Mouse (Mus musculus): ENCODE measurements around the gene Flcn. TPM values are rescaled to one million over a fixed set of nuclear protein-coding genes. Genes with fewer than 3 reads are reported as not detected.

Gene Flcn
- total RNA-seq, 1 experiment, result 24.6 TPM

DNA sequence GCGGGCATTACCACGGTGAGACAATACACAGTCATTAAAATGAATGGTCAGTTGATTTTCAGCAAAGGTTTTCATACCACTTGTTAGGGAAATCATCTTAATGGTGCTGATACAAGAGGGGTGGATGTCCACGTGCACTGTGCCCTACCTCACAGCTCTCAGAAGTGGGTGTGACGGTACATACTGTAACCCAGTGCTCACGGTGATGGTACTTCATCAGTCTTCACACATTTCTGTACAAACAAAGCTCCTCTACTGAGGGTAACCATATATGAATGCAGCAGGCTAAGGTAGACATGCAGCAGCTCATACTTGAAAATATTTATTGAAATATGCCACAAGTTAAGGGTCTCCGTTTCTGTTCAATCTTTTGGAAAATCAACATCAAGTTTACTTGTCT, 26.2 kb downstream of the Flcn start:
- DNase-seq (ENCODE audit: low read depth, low spot score), result no peak
- Histone ChIP-seq H3K4me1 (ENCODE audit: control insufficient read depth in 2 of 2, insufficient read depth in 2 of 2, low read length in 2 of 2, poor library complexity in 1 of 2) (peaks cover 3 to 7% of the 10 kb centered on the region in 2 experiments; a peak in 2 of 4 replicates), H3K4me3 (ENCODE audit: insufficient read depth in 1 of 2, low read depth in 1 of 2, low read length in 2 of 2, poor library complexity in 1 of 2, severe bottlenecking in 1 of 2) (no peak overlapping the region), H3K27ac (ENCODE audit: insufficient read depth, low read depth, low read length, poor library complexity, severe bottlenecking) (no peak overlapping the region), H3K9ac (ENCODE audit: insufficient read depth, low read depth, low read length, poor library complexity, severe bottlenecking) (no peak overlapping the region), H3K36me3 (ENCODE audit: control insufficient read depth, insufficient read depth, low read length, poor library complexity, severe bottlenecking) (peaks cover 6% of the 10 kb centered on the region; the same call in 1 of the 2 replicates), H3K9me3 (ENCODE audit: control insufficient read depth, insufficient read depth, low read depth, low read length) (no peaks in the 10 kb centered on the region)
- TF ChIP-seq CHD2 (IDR thresholded peaks at IDR 0.05; ENCODE audit: low read depth, low read length) (no peak), HCFC1 (IDR thresholded peaks at IDR 0.05; ENCODE audit: borderline replicate concordance, insufficient read depth, low read length) (no peak), MAFK (IDR thresholded peaks at IDR 0.05; ENCODE audit: insufficient read depth, low read depth, low read length) (no peak), ZC3H11A (IDR thresholded peaks at IDR 0.05; ENCODE audit: borderline replicate concordance, low read depth, low read length) (no peak), ZNF384 (IDR thresholded peaks at IDR 0.05; ENCODE audit: low read depth, low read length) (no peak)
- in situ Hi-C loops (cut with MboI; ENCODE audit: low sequenced_read_pairs in 2 of 2, unreplicated experiment in 2 of 2), result no loop called here

DNA sequence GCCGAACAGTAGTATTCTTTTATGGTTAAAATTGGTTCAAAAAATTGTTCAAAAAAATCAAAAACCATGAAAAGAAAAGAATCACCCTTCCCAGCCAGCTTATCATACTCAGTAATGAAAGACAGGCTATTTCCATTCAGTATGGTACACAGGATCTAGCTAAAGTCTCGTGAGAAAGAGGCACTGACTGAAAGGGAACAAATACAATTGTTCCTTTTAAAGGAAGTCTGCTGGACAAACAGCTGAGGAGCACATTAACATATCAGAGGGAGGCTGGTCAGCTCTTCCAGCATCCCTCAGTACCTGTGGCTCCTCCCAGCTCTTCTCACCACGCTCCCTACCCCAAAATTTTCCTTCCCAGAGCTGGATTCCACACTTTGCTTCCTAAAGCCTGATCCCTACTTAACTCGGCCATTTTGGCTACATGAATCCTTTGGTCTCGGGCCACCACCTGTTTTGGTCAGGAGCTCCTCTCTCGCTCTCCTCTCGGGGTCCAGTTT, 27.7 kb downstream of the Flcn start:
- TF ChIP-seq ZC3H11A (IDR thresholded peaks at IDR 0.05; ENCODE audit: borderline replicate concordance, low read depth, low read length) (no peak), CHD2 (IDR thresholded peaks at IDR 0.05; ENCODE audit: low read depth, low read length) (0 out of 2 replicates have a peak, but pooled peaks have one; percentile 30)
- in situ Hi-C loops (cut with MboI; ENCODE audit: low sequenced_read_pairs in 2 of 2, unreplicated experiment in 2 of 2), result no loop called here
- DNase-seq (ENCODE audit: low read depth, low spot score), result peak; percentile 20
- H3K36me3 ChIP-seq (ENCODE audit: control insufficient read depth, insufficient read depth, low read length, poor library complexity, severe bottlenecking), result peaks cover 6% of the 10 kb centered on the region; the same call in 1 of the 2 replicates
- no peak overlapping the region for H3K9ac ChIP-seq (ENCODE audit: insufficient read depth, low read depth, low read length, poor library complexity, severe bottlenecking)
- no peak overlapping the region for H3K4me3 ChIP-seq (ENCODE audit: insufficient read depth in 1 of 2, low read depth in 1 of 2, low read length in 2 of 2, poor library complexity in 1 of 2, severe bottlenecking in 1 of 2)
- H3K27ac ChIP-seq (ENCODE audit: insufficient read depth, low read depth, low read length, poor library complexity, severe bottlenecking), result no peak overlapping the region
- H3K4me1 ChIP-seq (ENCODE audit: control insufficient read depth in 2 of 2, insufficient read depth in 2 of 2, low read length in 2 of 2, poor library complexity in 1 of 2), result peaks cover 3 to 7% of the 10 kb centered on the region in 2 experiments; a peak in 2 of 4 replicates
- no peaks in the 10 kb centered on the region for H3K9me3 ChIP-seq (ENCODE audit: control insufficient read depth, insufficient read depth, low read depth, low read length)

DNA sequence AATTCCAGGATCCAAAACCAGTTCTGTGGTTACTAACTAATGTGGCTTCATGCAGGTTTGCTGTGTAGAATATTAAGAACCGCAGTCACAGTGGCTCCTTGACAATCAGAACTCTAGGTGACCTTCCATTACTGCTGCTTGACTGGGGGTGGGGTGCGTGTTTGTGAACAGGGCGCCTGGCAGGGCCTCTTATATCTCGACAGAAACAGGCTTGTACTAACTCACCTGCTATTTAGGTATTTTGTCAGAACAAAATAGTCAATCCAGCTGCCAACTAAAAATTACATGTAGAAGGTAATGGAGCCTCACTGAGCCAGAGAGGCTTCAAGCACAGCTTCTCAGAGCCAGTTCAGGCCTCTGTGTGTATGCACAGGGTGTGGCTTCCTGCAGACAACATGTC, 29.6 kb downstream of the Flcn start:
- Histone ChIP-seq H3K4me1 (ENCODE audit: control insufficient read depth in 2 of 2, insufficient read depth in 2 of 2, low read length in 2 of 2, poor library complexity in 1 of 2) (peaks cover 0 to 2% of the 10 kb centered on the region in 2 experiments; a peak in 1 of 4 replicates), H3K36me3 (ENCODE audit: control insufficient read depth, insufficient read depth, low read length, poor library complexity, severe bottlenecking) (peaks cover 7% of the 10 kb centered on the region; the same call in 1 of the 2 replicates), H3K27ac (ENCODE audit: insufficient read depth, low read depth, low read length, poor library complexity, severe bottlenecking) (no peak overlapping the region), H3K9ac (ENCODE audit: insufficient read depth, low read depth, low read length, poor library complexity, severe bottlenecking) (no peak overlapping the region), H3K4me3 (ENCODE audit: insufficient read depth in 1 of 2, low read depth in 1 of 2, low read length in 2 of 2, poor library complexity in 1 of 2, severe bottlenecking in 1 of 2) (no peak overlapping the region), H3K9me3 (ENCODE audit: control insufficient read depth, insufficient read depth, low read depth, low read length) (no peaks in the 10 kb centered on the region)
- TF ChIP-seq HCFC1 (IDR thresholded peaks at IDR 0.05; ENCODE audit: borderline replicate concordance, insufficient read depth, low read length) (no peak), MAFK (IDR thresholded peaks at IDR 0.05; ENCODE audit: insufficient read depth, low read depth, low read length) (no peak), ZNF384 (IDR thresholded peaks at IDR 0.05; ENCODE audit: low read depth, low read length) (no peak), ZC3H11A (IDR thresholded peaks at IDR 0.05; ENCODE audit: borderline replicate concordance, low read depth, low read length) (no peak), CHD2 (IDR thresholded peaks at IDR 0.05; ENCODE audit: low read depth, low read length) (no peak)
- DNase-seq (ENCODE audit: low read depth, low spot score), result no peak
- in situ Hi-C loops (cut with MboI; ENCODE audit: low sequenced_read_pairs in 2 of 2, unreplicated experiment in 2 of 2), result no loop called here

DNA sequence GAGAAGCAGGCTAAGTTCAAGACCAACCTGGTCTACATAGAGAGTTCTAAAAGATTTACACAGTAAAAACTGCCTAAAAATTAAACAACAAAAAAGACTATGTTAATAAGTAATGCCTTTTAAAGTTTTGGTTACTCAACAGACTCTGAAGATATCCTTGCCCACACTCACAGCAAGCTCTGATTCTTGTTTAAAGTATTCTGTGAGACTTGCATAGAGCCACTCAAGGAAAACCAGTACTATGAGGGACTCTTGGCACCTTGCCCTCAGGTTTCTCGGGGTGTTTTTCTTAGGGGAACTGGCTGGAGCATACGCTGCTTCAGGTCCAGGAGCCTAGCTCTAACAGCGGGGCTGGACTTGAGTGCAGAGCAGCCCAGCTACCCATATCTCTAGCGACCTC, 30.4 kb downstream of the Flcn start:
- in situ Hi-C loops (cut with MboI; ENCODE audit: low sequenced_read_pairs in 2 of 2, unreplicated experiment in 2 of 2), result no loop called here
- Histone ChIP-seq H3K27ac (ENCODE audit: insufficient read depth, low read depth, low read length, poor library complexity, severe bottlenecking) (no peak overlapping the region), H3K9me3 (ENCODE audit: control insufficient read depth, insufficient read depth, low read depth, low read length) (no peaks in the 10 kb centered on the region), H3K9ac (ENCODE audit: insufficient read depth, low read depth, low read length, poor library complexity, severe bottlenecking) (no peak overlapping the region), H3K4me1 (ENCODE audit: control insufficient read depth in 2 of 2, insufficient read depth in 2 of 2, low read length in 2 of 2, poor library complexity in 1 of 2) (peaks cover 0 to 2% of the 10 kb centered on the region in 2 experiments; a peak in 1 of 4 replicates), H3K36me3 (ENCODE audit: control insufficient read depth, insufficient read depth, low read length, poor library complexity, severe bottlenecking) (peaks cover 5% of the 10 kb centered on the region; the same call in 1 of the 2 replicates), H3K4me3 (ENCODE audit: insufficient read depth in 1 of 2, low read depth in 1 of 2, low read length in 2 of 2, poor library complexity in 1 of 2, severe bottlenecking in 1 of 2) (no peak overlapping the region)
- TF ChIP-seq HCFC1 (IDR thresholded peaks at IDR 0.05; ENCODE audit: borderline replicate concordance, insufficient read depth, low read length) (no peak), CHD2 (IDR thresholded peaks at IDR 0.05; ENCODE audit: low read depth, low read length) (no peak), ZNF384 (IDR thresholded peaks at IDR 0.05; ENCODE audit: low read depth, low read length) (no peak), ZC3H11A (IDR thresholded peaks at IDR 0.05; ENCODE audit: borderline replicate concordance, low read depth, low read length) (no peak), MAFK (IDR thresholded peaks at IDR 0.05; ENCODE audit: insufficient read depth, low read depth, low read length) (no peak)
- DNase-seq (ENCODE audit: low read depth, low spot score), result no peak

DNA sequence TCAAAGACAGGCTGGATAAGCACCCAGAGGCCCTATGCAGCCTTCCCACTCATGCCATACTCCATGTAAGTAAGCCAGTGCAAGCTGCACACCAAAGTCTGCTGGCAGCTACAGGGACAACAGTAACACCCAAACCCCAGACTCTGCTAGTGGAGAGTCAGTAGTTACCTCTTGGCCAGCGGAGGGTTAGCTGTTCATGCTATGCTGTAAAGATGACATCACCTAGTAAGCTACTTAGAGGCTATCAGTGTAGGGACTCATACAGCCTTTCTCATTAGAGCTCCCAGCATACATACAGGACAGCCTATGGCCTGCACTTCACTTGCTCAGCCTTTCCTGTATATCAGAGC, 31.0 kb downstream of the Flcn start:
- in situ Hi-C loops (cut with MboI; ENCODE audit: low sequenced_read_pairs in 2 of 2, unreplicated experiment in 2 of 2), result no loop called here
- TF ChIP-seq ZC3H11A (IDR thresholded peaks at IDR 0.05; ENCODE audit: borderline replicate concordance, low read depth, low read length) (no peak), HCFC1 (IDR thresholded peaks at IDR 0.05; ENCODE audit: borderline replicate concordance, insufficient read depth, low read length) (no peak), CHD2 (IDR thresholded peaks at IDR 0.05; ENCODE audit: low read depth, low read length) (no peak), MAFK (IDR thresholded peaks at IDR 0.05; ENCODE audit: insufficient read depth, low read depth, low read length) (no peak), ZNF384 (IDR thresholded peaks at IDR 0.05; ENCODE audit: low read depth, low read length) (no peak)
- H3K4me3 ChIP-seq (ENCODE audit: insufficient read depth in 1 of 2, low read depth in 1 of 2, low read length in 2 of 2, poor library complexity in 1 of 2, severe bottlenecking in 1 of 2), result no peak overlapping the region
- H3K9me3 ChIP-seq (ENCODE audit: control insufficient read depth, insufficient read depth, low read depth, low read length), result no peaks in the 10 kb centered on the region
- peaks cover 7% of the 10 kb centered on the region; the same call in 1 of the 2 replicates for H3K36me3 ChIP-seq (ENCODE audit: control insufficient read depth, insufficient read depth, low read length, poor library complexity, severe bottlenecking)
- H3K4me1 ChIP-seq (ENCODE audit: control insufficient read depth in 2 of 2, insufficient read depth in 2 of 2, low read length in 2 of 2, poor library complexity in 1 of 2), result peaks cover 0 to 2% of the 10 kb centered on the region in 2 experiments; a peak in 1 of 4 replicates
- DNase-seq (ENCODE audit: low read depth, low spot score), result no peak
- H3K27ac ChIP-seq (ENCODE audit: insufficient read depth, low read depth, low read length, poor library complexity, severe bottlenecking), result no peak overlapping the region
- H3K9ac ChIP-seq (ENCODE audit: insufficient read depth, low read depth, low read length, poor library complexity, severe bottlenecking), result no peak overlapping the region

All from ES-E14 (cell line).